Mouse (Mus musculus) urinary bladder, postnatal 0 days (tissue): ENCODE data around the gene Erich6b. TPM values are rescaled to one million over a fixed set of nuclear protein-coding genes. Genes with fewer than 3 reads are reported as not detected.

Experiments
- polyA plus RNA-seq: library from polyadenylated mRNA; unstranded; fragments of >200 nt; fragmentation: Nextera tagmentation; extraction: Ambion mirVana; gene quantifications from 2 replicates; pipeline ENCODE4 v1.2.1, GENCODE M21; 2015

Erich6b gene
- not detected in 2 replicates for polyA plus RNA-seq

DNA sequence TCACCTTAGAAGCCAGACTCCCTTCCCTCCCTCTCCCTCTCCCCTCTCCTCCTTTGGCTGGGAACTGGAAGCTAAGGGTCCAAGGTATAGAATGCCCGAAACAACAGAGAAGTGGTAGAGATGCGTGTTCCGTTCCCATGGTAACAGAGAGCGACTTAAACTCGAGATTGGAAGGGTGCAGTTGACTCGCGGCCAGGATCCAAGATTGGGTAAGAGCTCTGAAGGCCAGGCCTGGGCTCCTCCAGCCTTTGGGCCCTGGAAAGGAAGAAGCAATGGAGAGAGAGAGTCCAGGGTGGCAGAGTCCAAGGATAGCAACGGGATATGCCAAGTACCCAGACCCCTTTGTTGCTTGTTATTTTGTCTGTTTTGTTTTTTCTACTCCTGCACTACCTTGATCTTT is at the start of gene Erich6b:
TSS of gene Erich6b (plus strand) at position 180 of the 400 bp plus-strand sequence.

DNA sequence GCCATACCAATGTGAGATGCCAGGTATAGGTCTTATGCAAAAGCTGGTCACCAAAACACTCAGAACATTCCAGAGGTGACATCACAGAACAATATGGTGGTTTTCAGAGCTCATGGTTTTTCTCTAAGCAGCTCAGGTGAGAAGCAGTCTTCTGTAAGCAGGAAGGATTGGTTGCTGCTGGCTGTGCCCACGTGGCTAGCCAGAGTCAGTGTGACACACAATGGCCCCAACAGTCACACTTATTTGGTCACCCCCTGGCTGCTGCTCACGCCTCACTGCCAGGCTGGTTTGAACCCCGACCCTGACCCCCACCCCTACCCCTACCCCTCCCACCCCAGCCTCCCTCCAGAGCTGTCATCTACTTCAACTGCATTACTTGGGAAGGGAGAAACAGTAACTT is 49.1 kb upstream of the Erich6b start, which contains the start of gene Spert:
TSS of gene Spert (minus strand) at position 139 of the 400 bp plus-strand sequence.

Other genes with a start within 250 kb of the Erich6b start
- gene Siah3, start 186.3 kb upstream of the Erich6b start, polyA plus RNA-seq: not detected in 2 replicates
- not detected in 2 replicates for gene Spert, start 49.1 kb upstream of the Erich6b start, polyA plus RNA-seq
- gene Cog3, start 112.3 kb downstream of the Erich6b start, polyA plus RNA-seq: 10.3 and 10.4 TPM in 2 replicates
- 2.4 and 2.6 TPM in 2 replicates for gene Slc25a30, start 144.8 kb downstream of the Erich6b start, polyA plus RNA-seq
- 1,168 and 1,216 TPM in 2 replicates for gene Tpt1, start 202.8 kb downstream of the Erich6b start, polyA plus RNA-seq